Mouse (Mus musculus): Measurements from ENCODE around the gene Ldlrad1.

The Ldlrad1 gene

GRCm38 (mm10) chr4:107208880-107209279 is at the start of gene Ldlrad1:
TSS of gene Ldlrad1 (plus strand) at chr4:107209180.
- in situ Hi-C loops (cut with MboI; ENCODE audit: low pct_unique_long_range_greater_than_20kb in 1 of 2, low sequenced_read_pairs in 2 of 2, unreplicated experiment in 1 of 2): no loop called here

DNA sequence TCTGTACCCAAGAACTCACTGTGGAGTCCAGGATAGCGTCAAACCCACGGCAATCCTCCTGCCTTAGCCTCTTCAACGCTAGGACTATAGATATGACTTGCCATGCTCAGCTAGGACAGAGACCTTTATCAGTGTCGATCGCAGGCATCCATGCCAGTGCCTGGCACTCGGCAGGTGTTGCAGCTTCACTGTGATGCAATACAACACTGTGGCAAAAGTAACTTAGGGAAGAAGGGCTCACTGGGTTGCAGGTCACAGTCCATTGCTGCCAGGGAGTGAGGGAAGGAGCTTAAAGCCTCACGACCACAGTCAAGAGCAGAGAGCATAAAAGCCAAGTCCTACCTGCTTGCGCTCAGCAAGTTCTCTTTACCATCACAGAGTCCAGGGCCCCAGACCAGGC is 48.8 kb upstream of the Ldlrad1 start:
- in situ Hi-C loops (cut with MboI; ENCODE audit: low pct_unique_long_range_greater_than_20kb in 1 of 2, low sequenced_read_pairs in 2 of 2, unreplicated experiment in 1 of 2): loop anchor here (10.0 kb wide), 1 partner anchor 345 kb away; no protein-coding TSS in a partner anchor

- in situ Hi-C loops (cut with MboI; ENCODE audit: low pct_unique_long_range_greater_than_20kb in 1 of 2, low sequenced_read_pairs in 2 of 2, unreplicated experiment in 1 of 2): loop anchor here (10.0 kb wide), 1 partner anchor 349 kb away; no protein-coding TSS in a partner anchor
These were observed 45.6 kb upstream of the Ldlrad1 start for GRCm38 (mm10) chr4:107163341-107163740.

DNA sequence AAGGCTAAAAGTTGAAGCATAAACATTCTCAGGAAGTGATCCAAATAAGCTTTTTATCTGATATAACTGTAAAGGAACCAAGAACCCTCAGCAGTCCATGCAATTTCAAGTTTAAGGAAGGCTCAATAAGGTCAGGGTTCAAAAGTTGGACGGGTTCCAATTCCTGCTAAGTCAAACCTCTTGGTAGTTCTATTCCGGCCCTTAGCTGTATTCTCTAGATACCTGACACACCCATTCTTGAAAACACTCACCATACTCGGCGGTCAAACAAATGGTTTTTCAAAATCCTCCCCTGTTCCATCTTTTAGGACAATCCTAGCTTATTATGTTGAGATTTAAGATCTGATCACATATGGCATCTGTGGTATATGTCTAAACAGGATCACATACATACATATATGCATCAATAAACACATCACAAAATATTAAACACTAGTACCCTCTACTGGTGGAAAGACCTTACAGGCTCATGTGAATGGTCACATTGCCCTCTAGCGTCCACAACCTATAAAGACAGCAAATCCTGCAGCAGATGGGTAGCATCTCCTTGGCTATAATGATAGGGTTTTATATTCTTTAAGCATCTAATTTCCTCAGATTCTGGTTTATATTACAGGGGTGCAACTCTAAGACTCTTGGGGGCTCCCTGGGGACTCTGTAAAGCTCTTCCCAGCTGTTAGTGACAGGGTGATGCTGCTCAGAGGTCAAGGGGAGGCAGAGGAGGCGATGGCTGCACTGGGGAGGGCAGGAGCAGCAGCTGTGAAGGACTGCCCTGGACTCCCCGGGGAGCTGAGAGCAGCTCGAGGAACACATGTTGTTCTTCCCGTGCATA is 45.0 kb upstream of the Ldlrad1 start:
- in situ Hi-C loops (cut with MboI; ENCODE audit: low pct_unique_long_range_greater_than_20kb in 1 of 2, low sequenced_read_pairs in 2 of 2, unreplicated experiment in 1 of 2): loop anchor here (10.0 kb wide), 1 partner anchor 349 kb away; no protein-coding TSS in a partner anchor

DNA sequence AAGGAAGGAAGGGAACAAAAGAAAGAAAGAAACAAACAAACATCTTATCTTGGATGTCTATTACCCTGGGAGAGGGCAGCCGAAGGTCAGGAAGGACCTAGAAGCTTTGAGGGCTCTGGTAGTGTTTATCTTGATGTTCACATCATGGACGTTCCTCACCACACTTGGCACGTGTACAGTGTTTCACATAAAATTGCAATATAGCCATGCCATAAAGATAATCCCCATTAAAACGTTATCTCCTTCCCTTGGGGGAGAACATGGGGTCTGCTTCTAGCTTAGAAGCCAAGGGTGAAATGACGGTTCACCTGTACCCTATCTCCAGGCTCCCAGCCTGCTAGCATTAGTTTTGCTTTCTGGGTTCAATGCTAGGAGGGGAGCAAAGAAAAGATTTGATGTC is 42.3 kb upstream of the Ldlrad1 start:
- in situ Hi-C loops (cut with MboI; ENCODE audit: low pct_unique_long_range_greater_than_20kb in 1 of 2, low sequenced_read_pairs in 2 of 2, unreplicated experiment in 1 of 2): loop anchor here (10.0 kb wide), 1 partner anchor 352 kb away; no protein-coding TSS in a partner anchor

DNA sequence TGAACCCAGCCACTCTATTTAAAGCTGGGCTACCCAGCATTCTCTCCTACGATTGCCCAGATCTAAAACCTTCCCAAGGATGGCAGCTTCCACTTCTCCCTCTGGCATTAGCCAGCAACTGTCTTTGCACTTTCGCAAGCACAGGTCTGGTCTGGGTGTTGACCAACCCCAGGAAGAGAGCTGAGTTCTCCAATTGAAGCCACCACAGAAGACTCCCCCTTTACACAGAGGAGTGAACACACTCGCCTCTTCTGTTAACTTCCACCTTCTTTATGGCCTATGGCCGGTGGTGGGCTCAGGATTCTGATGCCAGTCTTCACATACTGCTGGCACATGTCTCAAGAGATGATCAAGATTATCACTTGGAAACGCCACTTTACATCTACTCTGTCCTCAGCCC is 41.2 kb upstream of the Ldlrad1 start:
- in situ Hi-C loops (cut with MboI; ENCODE audit: low pct_unique_long_range_greater_than_20kb in 1 of 2, low sequenced_read_pairs in 2 of 2, unreplicated experiment in 1 of 2): loop anchor here (10.0 kb wide), 1 partner anchor 353 kb away; no protein-coding TSS in a partner anchor

- in situ Hi-C loops (cut with MboI; ENCODE audit: low pct_unique_long_range_greater_than_20kb in 1 of 2, low sequenced_read_pairs in 2 of 2, unreplicated experiment in 1 of 2): no loop called here
These were observed 31.5 kb upstream of the Ldlrad1 start for GRCm38 (mm10) chr4:107177506-107177905.

- in situ Hi-C loops (cut with MboI; ENCODE audit: low pct_unique_long_range_greater_than_20kb in 1 of 2, low sequenced_read_pairs in 2 of 2, unreplicated experiment in 1 of 2): no loop called here
These were observed 30.7 kb upstream of the Ldlrad1 start, which contains the start of gene Tmem59 for GRCm38 (mm10) chr4:107178182-107178829. TSS of gene Tmem59 (plus strand) at chr4:107178399.

GRCm38 (mm10) chr4:107178830-107179490 is 30.0 kb upstream of the Ldlrad1 start, which contains the start of gene Tceanc2:
TSS of gene Tceanc2 (minus strand) at chr4:107179116.
- in situ Hi-C loops (cut with MboI; ENCODE audit: low pct_unique_long_range_greater_than_20kb in 1 of 2, low sequenced_read_pairs in 2 of 2, unreplicated experiment in 1 of 2): no loop called here

GRCm38 (mm10) chr4:107179561-107179960 is 29.4 kb upstream of the Ldlrad1 start:
- in situ Hi-C loops (cut with MboI; ENCODE audit: low pct_unique_long_range_greater_than_20kb in 1 of 2, low sequenced_read_pairs in 2 of 2, unreplicated experiment in 1 of 2): no loop called here

GRCm38 (mm10) chr4:107180746-107181145 is 28.2 kb upstream of the Ldlrad1 start:
- in situ Hi-C loops (cut with MboI; ENCODE audit: low pct_unique_long_range_greater_than_20kb in 1 of 2, low sequenced_read_pairs in 2 of 2, unreplicated experiment in 1 of 2): no loop called here

GRCm38 (mm10) chr4:107181866-107182265 is 27.1 kb upstream of the Ldlrad1 start:
- in situ Hi-C loops (cut with MboI; ENCODE audit: low pct_unique_long_range_greater_than_20kb in 1 of 2, low sequenced_read_pairs in 2 of 2, unreplicated experiment in 1 of 2): no loop called here

GRCm38 (mm10) chr4:107182796-107183195 is 26.2 kb upstream of the Ldlrad1 start:
- in situ Hi-C loops (cut with MboI; ENCODE audit: low pct_unique_long_range_greater_than_20kb in 1 of 2, low sequenced_read_pairs in 2 of 2, unreplicated experiment in 1 of 2): no loop called here

DNA sequence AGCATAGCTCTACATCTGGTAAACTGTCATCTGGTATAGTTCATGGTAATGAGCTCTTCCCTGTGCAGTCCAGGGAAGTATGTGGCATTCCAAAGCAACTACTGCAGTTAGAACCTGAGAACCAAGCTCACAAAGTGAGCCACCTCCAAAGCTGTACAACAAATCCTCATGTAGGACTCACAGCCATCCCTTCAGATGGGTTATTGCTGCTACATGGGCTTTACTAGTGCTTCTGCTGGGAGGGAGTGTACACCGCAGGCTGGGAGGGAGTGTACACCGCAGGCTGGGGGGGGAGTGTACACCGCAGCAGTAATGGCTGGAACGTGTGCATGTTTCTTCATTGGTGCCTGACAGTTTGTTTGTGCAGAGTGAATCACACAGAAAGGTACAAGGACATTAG is 25.8 kb upstream of the Ldlrad1 start:
- in situ Hi-C loops (cut with MboI; ENCODE audit: low pct_unique_long_range_greater_than_20kb in 1 of 2, low sequenced_read_pairs in 2 of 2, unreplicated experiment in 1 of 2): no loop called here

DNA sequence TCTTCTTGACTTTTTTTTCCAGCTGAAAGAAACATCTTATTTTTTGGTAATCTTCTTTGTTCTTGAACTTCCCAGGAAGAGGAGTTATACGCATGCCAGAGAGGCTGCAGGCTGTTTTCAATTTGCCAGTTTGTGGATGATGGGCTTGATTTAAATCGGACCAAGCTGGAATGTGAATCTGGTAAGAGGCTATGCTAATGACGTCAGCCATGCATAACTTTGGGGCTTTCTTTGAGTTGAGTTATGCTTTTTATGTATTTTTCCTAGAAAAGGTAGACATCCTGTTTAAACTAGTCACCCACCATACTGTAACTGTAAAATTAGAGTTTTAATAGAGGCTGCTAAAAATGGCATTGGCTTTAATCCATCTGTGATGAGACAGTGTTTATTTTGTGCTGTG is 23.3 kb upstream of the Ldlrad1 start:
- in situ Hi-C loops (cut with MboI; ENCODE audit: low pct_unique_long_range_greater_than_20kb in 1 of 2, low sequenced_read_pairs in 2 of 2, unreplicated experiment in 1 of 2): no loop called here

GRCm38 (mm10) chr4:107193841-107194240 is 15.1 kb upstream of the Ldlrad1 start:
- in situ Hi-C loops (cut with MboI; ENCODE audit: low pct_unique_long_range_greater_than_20kb in 1 of 2, low sequenced_read_pairs in 2 of 2, unreplicated experiment in 1 of 2): no loop called here

- in situ Hi-C loops (cut with MboI; ENCODE audit: low pct_unique_long_range_greater_than_20kb in 1 of 2, low sequenced_read_pairs in 2 of 2, unreplicated experiment in 1 of 2): no loop called here
These were observed 12.5 kb upstream of the Ldlrad1 start for GRCm38 (mm10) chr4:107196454-107196853.

DNA sequence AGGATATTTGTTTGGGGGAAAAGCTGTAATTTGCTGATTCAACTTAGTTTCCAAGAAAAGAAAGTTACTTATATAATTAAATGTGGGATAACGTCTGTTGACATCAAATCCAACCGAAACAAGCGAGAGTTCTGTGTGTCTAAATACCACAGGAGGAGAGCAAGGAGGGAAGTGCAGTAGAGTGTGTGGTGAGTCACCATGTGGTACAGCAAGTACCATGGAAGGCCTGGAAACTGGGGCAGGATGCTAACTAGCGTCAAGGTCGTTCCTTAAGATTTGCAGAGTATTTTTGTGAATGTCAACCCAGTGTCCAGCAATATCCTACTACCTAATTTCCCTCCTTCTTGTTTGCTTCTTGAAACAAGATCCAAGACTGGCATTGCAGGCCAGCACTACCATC is 10.9 kb upstream of the Ldlrad1 start:
- in situ Hi-C loops (cut with MboI; ENCODE audit: low pct_unique_long_range_greater_than_20kb in 1 of 2, low sequenced_read_pairs in 2 of 2, unreplicated experiment in 1 of 2): no loop called here

GRCm38 (mm10) chr4:107201779-107202178 is 7.2 kb upstream of the Ldlrad1 start:
- in situ Hi-C loops (cut with MboI; ENCODE audit: low pct_unique_long_range_greater_than_20kb in 1 of 2, low sequenced_read_pairs in 2 of 2, unreplicated experiment in 1 of 2): no loop called here
